Comparison of ENCODE assay signal across 19 mouse cellular contexts in the genomic region with DNA sequence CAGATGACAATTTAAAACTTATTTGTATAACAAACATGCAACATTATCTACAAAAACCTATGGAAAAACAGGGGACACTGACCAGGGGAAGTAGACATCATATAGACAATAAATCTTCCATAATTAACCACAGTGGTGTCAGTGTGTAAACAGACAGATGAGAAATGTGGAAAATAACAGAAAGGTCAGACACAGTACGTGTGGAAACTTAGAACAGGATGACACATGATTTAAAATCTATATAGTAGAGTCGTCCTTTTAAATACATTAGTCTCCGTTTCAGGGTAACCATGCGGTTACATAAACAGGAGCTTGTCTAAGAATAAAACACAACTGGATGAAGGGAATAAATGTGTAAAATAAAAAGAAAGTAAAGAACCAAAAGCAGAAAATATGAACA.
"Had no signal": no experiment of that assay in that cellular context is flagged by ENCODE, and none has a peak within 500 bp of the region (broad histone marks: within the 10 kb centered on the region; RNA-seq: fewer than 3 reads in every experiment).

No protein-coding gene starts in this region.

- ATAC-seq: midbrain, embryonic 16.5 days had no signal

- H3K4me3 ChIP-seq: midbrain, embryonic 10.5 days; midbrain, embryonic 12.5 days; myocyte; neural tube, embryonic 13.5 days; neural tube, embryonic 15.5 days had no signal

- H3K4me2 ChIP-seq: lung, embryonic 14.5 days; midbrain, embryonic 12.5 days; neural tube, embryonic 13.5 days; neural tube, embryonic 15.5 days had no signal

- H3K4me1 ChIP-seq: midbrain, embryonic 12.5 days; neural tube, embryonic 13.5 days; neural tube, embryonic 15.5 days had no signal

- H3K9me3 ChIP-seq: midbrain, embryonic 10.5 days; midbrain, embryonic 12.5 days; neural tube, embryonic 13.5 days; neural tube, embryonic 15.5 days had no signal

- DNase-seq: lung, adult 18-20 months; lung, embryonic 14.5 days; lung, postnatal 10 days; lung, postnatal 4 days; midbrain, embryonic 14.5 days; retina, postnatal 1 day; right cerebral cortex, adult 18-20 months; right cerebral cortex, postnatal 25 days; right cerebral cortex, postnatal 4 days; spleen, adult 18-20 months; thymus, adult 18-20 months; thymus, postnatal 14 days; thymus, postnatal 36 days had no signal

- H3K36me3 ChIP-seq: midbrain, embryonic 10.5 days; midbrain, embryonic 12.5 days; neural tube, embryonic 13.5 days; neural tube, embryonic 15.5 days had no signal

- H3K27ac ChIP-seq: midbrain, embryonic 10.5 days; midbrain, embryonic 12.5 days; neural tube, embryonic 13.5 days; neural tube, embryonic 15.5 days had no signal

- H3K27me3 ChIP-seq: midbrain, embryonic 12.5 days; neural tube, embryonic 13.5 days; neural tube, embryonic 15.5 days had no signal

- H3K9ac ChIP-seq: lung, embryonic 14.5 days; midbrain, embryonic 12.5 days; neural tube, embryonic 13.5 days; neural tube, embryonic 15.5 days had no signal
